Mouse (Mus musculus) heart, adult 2 months (tissue): ENCODE measurements around the gene Smdt1. TPM values are rescaled to one million over a fixed set of nuclear protein-coding genes. Genes with fewer than 3 reads are reported as not detected.

Experiments
- DNase-seq, 2 experiments: peaks; one replicate each; pipeline ENCODE4 v3.0.0; 2021
- H3K27ac ChIP-seq: fragments of 200-600 bp; 2 replicates; pipeline ENCODE4 v1.8.1; 2022
- H3K27me3 ChIP-seq: fragments of 200-500 bp; 2 replicates; pipeline ENCODE4 v1.6.1; 2012; ENCODE audit warnings: mild to moderate bottlenecking, low read length, inconsistent platforms, mixed read lengths; ENCODE audit not compliant: control insufficient read depth, insufficient read depth
- H3K36me3 ChIP-seq: fragments of 200-500 bp; 2 replicates; pipeline ENCODE4 v1.6.1; 2012; ENCODE audit warnings: low read length, inconsistent platforms; ENCODE audit not compliant: control insufficient read depth, insufficient read depth
- H3K4me1 ChIP-seq: fragments of 200-500 bp; 2 replicates; pipeline ENCODE4 v1.6.1; 2011; ENCODE audit warnings: low read length; ENCODE audit not compliant: control insufficient read depth, insufficient read depth
- H3K4me3 ChIP-seq: fragments of 200-600 bp; 2 replicates; pipeline ENCODE4 v1.8.1; 2022
- H3K79me2 ChIP-seq: fragments of 200-500 bp; replicated peaks from 2 replicates; pipeline ENCODE4 v1.6.1; 2012; ENCODE audit warnings: mild to moderate bottlenecking, inconsistent platforms, low read length, moderate library complexity, mixed read lengths; ENCODE audit not compliant: control insufficient read depth, insufficient read depth
- H3K9ac ChIP-seq: fragments of 200-500 bp; 2 replicates; pipeline ENCODE4 v1.6.1; 2012; ENCODE audit warnings: low read depth, mild to moderate bottlenecking, control low read depth, inconsistent platforms, low read length, mixed read lengths
- CTCF ChIP-seq: fragments of 200-600 bp; IDR thresholded peaks from 2 replicates; pipeline ENCODE4 v1.8.1; 2022; ENCODE audit warnings: antibody characterized with exemption, mild to moderate bottlenecking, moderate library complexity
- EP300 ChIP-seq: fragments of 200-500 bp; IDR thresholded peaks from 2 replicates; pipeline ENCODE4 v1.6.1; 2011; ENCODE audit warnings: low read depth, low read length, control low read depth; ENCODE audit not compliant: insufficient read depth
- POLR2A ChIP-seq: fragments of 200-500 bp; IDR thresholded peaks from 2 replicates; pipeline ENCODE4 v1.6.1; 2011; ENCODE audit warnings: mild to moderate bottlenecking, low read depth, low read length, control low read depth; ENCODE audit not compliant: insufficient read depth
- WGBS: fragments of 180-500 bp; shearing (Covaris S2); methylation state at CpG from one replicate; pipeline ENCODE4 v1.1.7; 2018; 5-methylcytosine and 5-hydroxymethylcytosine counted together
- intact Hi-C: fragments of 180-260 bp; cut with DNase I; formaldehyde crosslinking; loops from one replicate; pipeline ENCODE4 v1.15.1; 2025
- polyA plus RNA-seq: library from polyadenylated mRNA; depleted of rRNA; stranded (reverse); fragments of >200 nt; gene quantifications from 2 replicates; pipeline ENCODE4 v1.2.3, GENCODE M21; 2012
- total RNA-seq, 2 experiments: library from RNA; stranded (reverse); gene quantifications; 2 replicates each; pipeline ENCODE4 v1.2.3; 2021

Gene Smdt1
- total and polyA plus RNA-seq, 3 experiments, result 183 to 248 (median 202) TPM

DNA sequence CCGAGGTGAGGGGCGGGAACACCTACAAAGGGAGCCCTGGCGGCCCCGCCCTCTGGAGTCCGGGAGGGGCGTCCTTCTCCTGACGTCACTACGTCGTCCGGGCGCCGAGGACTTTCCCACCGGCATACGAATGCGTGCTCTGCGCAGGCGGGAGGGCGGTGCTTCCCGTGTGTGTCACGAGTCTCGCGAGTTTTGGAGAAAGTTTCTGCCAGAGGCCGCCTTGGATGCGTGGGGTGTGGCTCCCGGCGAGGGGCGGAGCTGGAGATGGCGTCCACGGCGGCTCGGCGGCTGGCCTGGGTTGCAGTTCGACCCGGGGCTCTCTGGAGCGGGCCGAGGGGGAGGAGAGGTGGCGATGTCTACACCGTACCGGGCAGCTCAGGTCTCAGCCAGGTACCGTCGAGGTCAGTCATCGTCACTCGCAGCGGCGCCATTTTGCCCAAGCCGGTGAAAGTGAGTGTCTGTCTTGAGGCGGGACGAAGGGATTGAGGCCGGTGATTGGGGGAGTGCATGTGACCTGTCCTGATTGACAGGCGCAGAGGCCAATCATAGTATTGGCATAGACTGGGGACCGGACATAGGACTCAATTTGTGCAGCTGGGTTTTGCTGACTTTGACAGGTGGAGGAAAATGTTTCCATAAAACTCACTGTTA is 7.2 kb downstream of the Smdt1 start:
- peaks cover 7% of the 10 kb centered on the region; the same call in 1 of the 2 replicates for H3K36me3 ChIP-seq
- H3K4me3 ChIP-seq, result peak overlapping the region; percentile 65
- H3K27me3 ChIP-seq, result no peaks in the 10 kb centered on the region
- peaks cover 7% of the 10 kb centered on the region; the same call in 1 of the 2 replicates for H3K79me2 ChIP-seq
- under 1% methylated on average over 51 of the region's 51 CpGs for WGBS
- peak; percentile 97 to 98 for DNase-seq
- H3K9ac ChIP-seq, result peak overlapping the region; percentile 81
- TF ChIP-seq CTCF (no peak), POLR2A (peak; percentile 69), EP300 (0 out of 2 replicates have a peak, but pooled peaks have one; percentile 51)
- H3K27ac ChIP-seq, result peak overlapping the region; percentile 100
- H3K4me1 ChIP-seq, result peaks cover 15% of the 10 kb centered on the region
- intact Hi-C loops, result loop anchor here (5.0 kb wide), 1 partner anchor 199 kb away; the partner anchor contains the start of gene Srebf2

DNA sequence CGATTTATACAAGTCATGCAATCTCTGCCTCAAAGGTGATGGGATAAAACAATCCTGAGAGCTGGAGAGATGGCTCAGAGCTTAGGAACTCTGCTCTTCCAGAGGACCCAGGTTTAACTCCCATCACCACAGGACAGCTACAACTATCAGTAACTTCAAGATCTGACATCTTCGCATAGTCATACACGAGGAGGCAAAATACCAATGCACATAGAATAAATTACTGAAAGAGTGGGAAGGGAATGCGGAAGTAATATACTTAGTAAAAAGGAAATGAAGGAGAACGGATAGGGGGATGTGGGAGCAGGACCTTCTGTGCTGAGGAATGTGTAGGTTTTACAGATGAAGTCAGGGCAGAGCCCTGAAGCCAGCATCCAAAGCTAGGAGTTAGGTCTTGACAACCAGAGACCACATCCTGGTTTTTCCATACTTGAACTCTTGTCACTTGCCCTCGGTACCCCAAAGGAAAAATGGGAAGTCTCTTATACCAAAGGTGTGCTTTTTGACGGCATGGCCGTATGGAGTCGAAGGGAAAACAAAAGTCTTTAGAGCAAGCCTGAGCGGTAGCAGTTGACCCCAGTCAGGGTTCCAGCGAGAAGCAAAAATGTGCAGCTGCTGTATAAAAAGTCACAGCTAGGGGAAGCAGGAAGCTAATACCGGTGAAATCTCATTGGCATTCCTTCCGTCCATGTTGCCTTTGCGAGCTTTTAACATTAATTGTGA is 8.0 kb downstream of the Smdt1 start:
- TF ChIP-seq CTCF (peak; percentile 23; the same call in 1 of the 2 replicates), EP300 (no peak), POLR2A (no peak)
- WGBS, result 17% methylated on average over 14 of the region's 14 CpGs
- peak overlapping the region; percentile 100 for H3K27ac ChIP-seq
- H3K27me3 ChIP-seq, result no peaks in the 10 kb centered on the region
- H3K4me1 ChIP-seq, result peaks cover 15% of the 10 kb centered on the region
- H3K79me2 ChIP-seq, result peaks cover 7% of the 10 kb centered on the region; the same call in 1 of the 2 replicates
- H3K4me3 ChIP-seq, result peak overlapping the region; percentile 65
- DNase-seq, result no peak
- H3K9ac ChIP-seq, result peak overlapping the region; percentile 69
- intact Hi-C loops, result loop anchor here (5.0 kb wide), 1 partner anchor 199 kb away; the partner anchor contains the start of gene Srebf2
- peaks cover 7% of the 10 kb centered on the region; the same call in 1 of the 2 replicates for H3K36me3 ChIP-seq

DNA sequence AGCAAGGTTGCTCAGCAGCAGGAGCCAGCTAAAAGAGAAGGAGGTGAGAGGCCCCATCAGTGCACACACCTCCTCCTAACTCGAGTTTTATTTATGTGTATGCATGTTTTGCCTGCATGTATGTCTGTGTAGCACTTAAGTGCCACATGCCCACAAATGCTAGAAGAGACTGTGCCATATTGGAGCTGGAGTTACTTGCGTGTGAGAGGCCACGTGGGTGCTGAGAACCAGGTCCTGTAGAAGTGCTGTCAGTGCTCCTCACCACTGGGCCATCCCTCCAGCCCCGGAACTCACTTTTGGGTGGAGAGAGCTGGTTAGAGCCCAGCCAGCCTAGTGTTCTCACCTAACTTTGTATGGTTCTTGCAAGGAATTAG is 8.5 kb downstream of the Smdt1 start:
- 59% methylated on average over 4 of the region's 4 CpGs for WGBS
- intact Hi-C loops, result loop anchor here (5.0 kb wide), 1 partner anchor 200 kb away; the partner anchor contains the start of gene Srebf2
- H3K79me2 ChIP-seq, result peaks cover 7% of the 10 kb centered on the region; the same call in 1 of the 2 replicates
- peaks cover 17% of the 10 kb centered on the region for H3K4me1 ChIP-seq
- no peak for TF ChIP-seq POLR2A
- TF ChIP-seq CTCF, result no peak
- no peak for TF ChIP-seq EP300
- H3K27me3 ChIP-seq, result no peaks in the 10 kb centered on the region
- H3K27ac ChIP-seq, result peak overlapping the region; percentile 100
- peak overlapping the region; percentile 28; the same call in 1 of the 2 replicates for H3K9ac ChIP-seq
- peaks cover 7% of the 10 kb centered on the region for H3K36me3 ChIP-seq
- no peak for DNase-seq
- H3K4me3 ChIP-seq, result peak overlapping the region; percentile 65; the same call in 1 of the 2 replicates

GRCm38 (mm10) chr15:82347852-82348251 is 9.1 kb downstream of the Smdt1 start:
- Histone ChIP-seq H3K4me1 (peaks cover 17% of the 10 kb centered on the region), H3K79me2 (peaks cover 7% of the 10 kb centered on the region; the same call in 1 of the 2 replicates), H3K9ac (no peak overlapping the region), H3K4me3 (no peak overlapping the region), H3K36me3 (peaks cover 7% of the 10 kb centered on the region), H3K27me3 (no peaks in the 10 kb centered on the region), H3K27ac (no peak overlapping the region)
- TF ChIP-seq CTCF, result no peak
- no peak for TF ChIP-seq POLR2A
- TF ChIP-seq EP300, result no peak
- 93% methylated on average over 12 of the region's 12 CpGs for WGBS
- no peak for DNase-seq
- intact Hi-C loops, result loop anchor here (5.0 kb wide), 1 partner anchor 201 kb away; the partner anchor contains the start of gene Srebf2

GRCm38 (mm10) chr15:82348258-82348998 is 9.7 kb downstream of the Smdt1 start:
- Histone ChIP-seq H3K4me3 (no peak overlapping the region), H3K9ac (no peak overlapping the region), H3K36me3 (peaks cover 7% of the 10 kb centered on the region), H3K79me2 (peaks cover 7% of the 10 kb centered on the region; the same call in 1 of the 2 replicates), H3K27ac (no peak overlapping the region), H3K4me1 (peaks cover 19% of the 10 kb centered on the region), H3K27me3 (no peaks in the 10 kb centered on the region)
- DNase-seq, result no peak
- WGBS, result 79% methylated on average over 8 of the region's 8 CpGs
- TF ChIP-seq EP300 (no peak), POLR2A (no peak), CTCF (no peak)
- intact Hi-C loops, result loop anchor here (5.0 kb wide), 1 partner anchor 201 kb away; the partner anchor contains the start of gene Srebf2
